Mouse (Mus musculus) C2C12 (cell line): ENCODE results near the gene Atic.

Experiments
- CTCF ChIP-seq: IDR thresholded peaks from one replicate; pipeline ENCODE4 v1.5.1; 2011; ENCODE audit not compliant: control insufficient read depth, insufficient read depth, insufficient read length
- FOSL1 ChIP-seq: IDR thresholded peaks from one replicate; pipeline ENCODE4 v1.8.0; 2011; ENCODE audit warnings: mild to moderate bottlenecking, low read length; ENCODE audit not compliant: poor library complexity, insufficient read depth, severe bottlenecking
- MAX ChIP-seq: IDR thresholded peaks from one replicate; pipeline ENCODE4 v1.6.1; 2011; ENCODE audit warnings: mild to moderate bottlenecking, control low read depth
- MYOD1 ChIP-seq: IDR thresholded peaks from one replicate; pipeline ENCODE4 v1.6.1; 2011; ENCODE audit warnings: low read depth; ENCODE audit not compliant: control insufficient read depth, insufficient read length
- MYOG ChIP-seq: IDR thresholded peaks from one replicate; pipeline ENCODE4 v1.6.1; 2011; ENCODE audit not compliant: control insufficient read depth, insufficient read length; ENCODE audit errors: extremely low read depth
- USF1 ChIP-seq: IDR thresholded peaks from one replicate; pipeline ENCODE4 v1.6.1; 2011; ENCODE audit warnings: low read depth, mild to moderate bottlenecking, control low read depth, moderate library complexity

DNA sequence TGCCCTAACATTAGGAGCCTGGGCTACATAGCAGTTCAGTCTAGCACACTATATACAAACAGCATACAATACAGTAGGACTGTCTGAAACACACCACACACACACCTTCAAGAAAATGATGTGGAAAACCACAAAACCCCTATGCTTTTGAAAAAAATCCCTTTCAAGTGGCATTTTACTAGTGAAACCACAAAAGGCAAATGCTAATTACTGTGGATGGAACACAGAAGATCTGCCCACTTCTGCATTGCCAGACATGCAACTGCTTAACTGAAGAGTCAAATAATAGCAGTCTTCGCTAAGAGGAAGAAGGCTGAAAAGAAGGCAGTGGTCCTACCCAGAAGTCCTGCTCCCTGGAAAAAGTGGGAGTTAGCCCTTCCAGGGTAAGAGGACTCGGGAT, 37.3 kb downstream of the Atic start:
- no peak for TF ChIP-seq MYOG
- TF ChIP-seq FOSL1 = no peak
- TF ChIP-seq CTCF = no peak
- TF ChIP-seq MAX = no peak
- no peak for TF ChIP-seq MYOD1
- no peak for TF ChIP-seq USF1
